Mouse (Mus musculus) Patski (cell line): ENCODE measurements around the gene Med13l. TPM values are rescaled to one million over a fixed set of nuclear protein-coding genes. Genes with fewer than 3 reads are reported as not detected.

Experiments used
- ATAC-seq: fragments of 100-300 bp; one replicate; pipeline ENCODE4 v1.8.0; 2021
- CTCF ChIA-PET: fragments of 350-600 bp; sonication (Branson Sonifier 250); formaldehyde crosslinking; loops from one replicate; lab custom pipeline; 2022; ENCODE audit warnings: inconsistent platforms; lab: Charles Lee
- POLR2A ChIA-PET: fragments of 350-600 bp; sonication (Branson Sonifier 250); formaldehyde crosslinking; loops from one replicate; lab custom pipeline; 2022; ENCODE audit warnings: antibody characterized with exemption, inconsistent platforms; lab: Charles Lee
- DNase-seq: peaks from one replicate; pipeline ENCODE4 v3.0.0-alpha.2; 2011; ENCODE audit warnings: low read depth, low spot score
- H3K27me3 ChIP-seq: fragments of 371-371 bp; one replicate; pipeline ENCODE4 v1.5.1; 2021
- CTCF ChIP-seq: fragments of 100-300 bp; IDR thresholded peaks from one replicate; pipeline ENCODE4 v1.5.1; 2021
- in situ Hi-C: fragments of 300-500 bp; cut with MboI; formaldehyde crosslinking; loops from 3 replicates; pipeline ENCODE4 v1.11.1; 2018; ENCODE audit warnings: low pct_unique_long_range_greater_than_20kb, mixed read lengths
- polyA plus RNA-seq: library from polyadenylated mRNA; unstranded; gene quantifications from one replicate; pipeline ENCODE4 v1.2.3, GENCODE M21; 2021

The Med13l gene
- polyA plus RNA-seq, 1 experiment from 2014 or later = 35.3 TPM

DNA sequence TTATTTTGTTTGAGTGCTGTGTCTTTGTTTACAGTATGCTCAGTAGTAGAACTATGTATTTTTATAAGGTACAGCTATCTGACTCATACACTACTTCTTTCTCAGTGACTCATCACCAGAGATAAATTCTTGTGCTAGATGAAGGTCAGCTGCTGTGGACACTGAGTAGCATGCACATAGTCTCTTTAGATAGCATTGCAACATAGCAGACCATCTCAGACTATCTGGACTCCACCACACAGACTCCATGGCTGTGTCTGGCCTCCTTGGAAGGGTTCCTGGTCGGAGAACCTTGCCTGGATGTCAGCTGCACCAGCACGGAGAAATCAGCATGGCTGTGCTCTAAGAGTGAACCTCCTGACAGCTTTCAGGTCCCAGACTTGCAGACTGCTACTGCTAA lies 99.2 kb downstream of the Med13l start:
- ChIA-PET CTCF (interaction anchor here (1.0 to 3.5 kb wide), 4 partner anchors 10 to 390 kb away, joined by 3 to 11 read pairs (median 4); no protein-coding TSS in a partner anchor), POLR2A (interaction anchor here (1.0 to 1.1 kb wide), 2 partner anchors 23 to 49 kb away, joined by 3 read pairs; no protein-coding TSS in a partner anchor)
- H3K27me3 ChIP-seq = no peaks in the 10 kb centered on the region
- TF ChIP-seq CTCF = no peak
- in situ Hi-C loops = no loop called here
- DNase-seq (no peak), ATAC-seq (peak; percentile 81)

DNA sequence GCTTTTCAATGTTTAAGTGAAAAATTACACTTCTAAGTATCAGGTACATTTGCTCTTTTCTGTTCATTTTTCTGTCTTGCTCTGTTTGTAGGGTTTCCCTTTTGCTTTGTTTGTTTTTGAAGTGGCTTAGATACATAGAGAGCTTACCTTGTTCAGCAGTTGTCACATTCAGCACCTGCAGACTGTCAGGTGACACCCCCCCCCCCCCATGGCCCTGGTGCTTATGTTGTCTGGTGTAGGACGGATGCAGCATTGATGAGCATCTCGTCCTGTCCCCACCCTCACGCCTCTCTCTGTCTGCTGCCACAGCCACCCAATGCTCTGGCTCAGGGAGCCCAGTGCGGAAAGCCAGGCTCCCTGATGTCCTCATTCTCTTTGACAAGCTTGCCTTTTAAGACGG lies 101.3 kb downstream of the Med13l start:
- ATAC-seq = no peak
- in situ Hi-C loops = no loop called here
- POLR2A ChIA-PET = interaction anchor here (0.6 kb wide), 1 partner anchor 12 kb away, joined by 3 read pairs; no protein-coding TSS in a partner anchor

DNA sequence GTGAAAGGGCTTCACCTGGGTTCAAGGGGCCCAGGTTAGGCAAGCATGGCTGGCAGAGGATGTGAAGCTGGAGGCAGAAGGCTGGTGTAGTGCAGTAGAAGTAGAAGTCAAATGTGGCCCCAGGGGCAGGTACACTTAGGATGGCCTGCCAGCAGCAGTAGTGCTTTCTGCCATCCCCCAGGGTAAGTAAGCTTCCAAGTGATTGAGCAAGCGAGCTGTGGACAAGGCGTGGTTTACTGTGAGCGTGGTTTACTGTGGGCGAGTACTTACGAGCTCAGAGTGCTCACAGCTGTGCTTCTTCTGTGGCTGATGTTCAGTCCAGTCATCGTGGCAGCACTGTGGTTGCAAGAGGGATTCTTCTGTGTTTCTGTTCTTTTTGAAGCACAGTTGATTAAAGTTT lies 103.5 kb downstream of the Med13l start:
- POLR2A ChIA-PET = interaction anchor here (1.4 kb wide), 1 partner anchor 10 kb away, joined by 5 read pairs; no protein-coding TSS in a partner anchor
- peak; percentile 8 for ATAC-seq

More for the DNA sequence above, 101.3 kb downstream of the Med13l start:
- DNase-seq = no peak
- TF ChIP-seq CTCF = no peak
- CTCF ChIA-PET = no interaction called here
- H3K27me3 ChIP-seq = no peaks in the 10 kb centered on the region

DNA sequence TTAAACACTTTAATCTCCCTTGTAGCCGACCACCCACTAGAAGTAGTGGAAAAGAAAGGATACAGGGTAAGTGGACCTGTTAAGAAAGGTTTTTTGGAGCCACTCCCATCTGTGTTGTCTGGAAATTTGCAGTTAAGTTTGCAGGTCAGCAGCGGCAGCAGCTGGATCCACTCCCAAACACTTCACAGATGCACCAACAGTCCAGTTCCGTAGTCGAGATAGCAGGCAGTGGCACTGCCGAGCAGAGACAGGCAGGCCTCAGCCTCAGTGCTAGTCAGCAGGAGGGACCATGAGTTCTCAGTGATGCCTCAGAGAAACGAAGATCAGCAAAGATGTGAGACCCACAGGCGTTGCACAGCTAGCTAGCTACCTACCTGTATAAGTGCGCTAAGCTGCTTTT lies 104.5 kb downstream of the Med13l start:
- in situ Hi-C loops = no loop called here
- POLR2A ChIA-PET = interaction anchor here (1.2 kb wide), 1 partner anchor 82 kb away, joined by 3 read pairs; no protein-coding TSS in a partner anchor
- CTCF ChIA-PET = interaction anchor here (0.8 to 2.1 kb wide), 3 partner anchors 7 to 27 kb away, joined by 3 to 5 read pairs (median 4); no protein-coding TSS in a partner anchor
- no peak for ATAC-seq
- TF ChIP-seq CTCF = no peak
- DNase-seq = no peak
- H3K27me3 ChIP-seq = no peaks in the 10 kb centered on the region

More for the DNA sequence above, 103.5 kb downstream of the Med13l start:
- no peak for DNase-seq
- in situ Hi-C loops = no loop called here
- no peaks in the 10 kb centered on the region for H3K27me3 ChIP-seq
- TF ChIP-seq CTCF = no peak
- CTCF ChIA-PET = interaction anchor here (0.8 to 2.1 kb wide), 5 partner anchors 8 to 35 kb away, joined by 3 to 5 read pairs (median 4); no protein-coding TSS in a partner anchor

DNA sequence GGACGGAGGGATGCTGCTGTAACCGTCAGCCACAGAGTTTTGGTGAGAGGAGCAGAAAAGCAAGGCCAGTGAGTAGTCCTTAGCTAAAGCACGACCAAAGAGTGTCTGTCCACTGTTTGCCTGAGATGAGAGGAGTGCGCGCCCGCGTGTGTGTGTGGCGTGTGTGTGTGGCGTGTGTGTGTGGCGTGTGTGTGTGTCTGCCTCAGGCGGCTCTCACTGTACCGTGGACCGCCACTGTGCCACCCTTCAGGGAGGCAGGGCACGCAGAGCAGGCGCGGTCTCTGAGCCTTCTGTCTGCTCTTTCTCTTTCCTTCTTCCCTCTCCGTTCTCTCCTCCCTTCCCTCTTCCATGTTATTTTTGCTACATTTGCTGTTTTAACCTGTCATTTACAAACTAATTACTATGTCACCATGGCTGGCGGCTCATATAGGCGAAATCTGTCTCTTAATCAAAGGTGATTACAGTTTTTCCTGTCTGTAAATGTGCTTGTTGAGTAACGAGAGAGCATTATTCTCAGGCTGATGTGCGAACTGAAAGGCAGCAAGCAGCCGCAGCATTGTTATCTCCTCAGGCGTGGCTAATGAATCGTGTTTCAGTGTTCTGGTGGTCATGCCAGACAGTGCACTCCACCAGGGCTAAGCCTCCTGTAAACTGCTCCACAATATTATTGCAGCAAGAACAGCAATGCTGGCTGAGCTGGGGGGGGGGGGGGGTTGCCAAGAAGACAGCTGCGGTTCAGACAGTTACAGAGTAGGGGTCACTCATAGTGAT lies 106.1 kb downstream of the Med13l start:
- no peak for TF ChIP-seq CTCF
- POLR2A ChIA-PET = no interaction called here
- no peaks in the 10 kb centered on the region for H3K27me3 ChIP-seq
- ATAC-seq (peak; percentile 88), DNase-seq (peak; percentile 44)
- in situ Hi-C loops = no loop called here
- CTCF ChIA-PET = interaction anchor here (1.0 to 1.4 kb wide), 2 partner anchors 9 to 72 kb away, joined by 3 to 4 read pairs; no protein-coding TSS in a partner anchor

DNA sequence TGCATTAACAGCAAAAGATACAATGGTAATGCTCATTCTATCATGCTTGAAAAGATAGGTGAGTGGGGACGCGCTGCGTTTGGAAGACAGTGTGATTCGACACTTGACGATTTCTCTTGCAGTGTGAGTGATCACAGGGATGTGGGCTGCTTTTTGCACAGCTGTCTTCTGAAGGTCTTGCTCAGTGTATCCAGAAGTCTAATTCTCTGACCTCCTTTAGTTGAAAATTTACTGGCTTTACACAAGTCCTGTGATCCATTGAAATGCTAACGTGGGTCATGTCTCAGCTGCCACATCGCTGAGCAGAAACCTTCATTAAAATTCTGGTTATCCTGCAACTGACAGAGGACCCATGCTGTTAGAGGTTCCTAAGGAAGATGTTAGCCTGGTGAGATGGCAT lies 107.4 kb downstream of the Med13l start:
- in situ Hi-C loops = no loop called here
- no peak for TF ChIP-seq CTCF
- no peaks in the 10 kb centered on the region for H3K27me3 ChIP-seq
- ATAC-seq = no peak
- ChIA-PET CTCF (interaction anchor here (1.4 kb wide), 1 partner anchor 8 kb away, joined by 4 read pairs; no protein-coding TSS in a partner anchor), POLR2A (no interaction called here)
- DNase-seq = no peak

DNA sequence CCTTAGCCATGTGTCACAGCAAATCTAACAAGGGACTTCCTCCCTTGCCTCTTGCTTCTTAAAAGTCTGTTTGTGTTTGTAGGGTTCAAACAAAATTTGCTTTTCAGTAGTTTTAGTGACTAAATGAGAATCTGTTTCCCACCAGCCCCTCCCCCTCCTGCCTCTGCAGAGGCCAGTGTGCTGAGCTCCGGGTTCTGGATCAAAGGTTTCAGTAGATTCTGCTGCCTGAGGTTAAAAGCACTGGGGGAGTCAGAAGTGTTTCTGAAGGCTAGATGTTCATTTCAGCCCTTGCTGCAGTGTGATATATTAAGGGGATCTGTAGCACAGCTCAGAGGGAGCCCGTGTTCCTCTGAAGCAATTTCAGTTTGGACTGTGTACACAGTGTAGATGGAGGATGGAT lies 108.5 kb downstream of the Med13l start:
- H3K27me3 ChIP-seq = no peaks in the 10 kb centered on the region
- ATAC-seq (no peak), DNase-seq (no peak)
- in situ Hi-C loops = no loop called here
- ChIA-PET POLR2A (no interaction called here), CTCF (interaction anchor here (3.3 kb wide), 1 partner anchor 10 kb away, joined by 11 read pairs; no protein-coding TSS in a partner anchor)
- TF ChIP-seq CTCF = no peak

DNA sequence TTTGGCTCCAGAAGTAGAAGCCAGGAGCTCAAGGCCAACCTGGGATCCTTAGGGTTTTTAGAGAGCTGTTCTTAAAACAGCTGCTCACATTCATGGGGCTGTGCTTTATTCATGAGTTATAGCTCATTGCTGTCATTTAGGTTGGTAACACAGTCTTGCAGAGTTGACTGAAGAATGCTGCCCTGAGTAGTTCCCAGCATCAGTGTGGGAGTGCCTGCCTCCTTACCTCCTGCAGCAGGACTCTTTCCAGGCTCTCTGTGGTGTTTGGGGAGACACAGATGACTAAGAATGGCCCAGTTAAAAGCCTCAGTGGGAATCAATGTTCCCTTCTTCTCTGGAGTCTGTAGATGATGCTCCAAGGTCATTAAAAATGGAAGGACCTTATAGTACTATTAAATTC lies 111.6 kb downstream of the Med13l start:
- in situ Hi-C loops = no loop called here
- POLR2A ChIA-PET = interaction anchor here (1.0 kb wide), 1 partner anchor 16 kb away, joined by 3 read pairs; no protein-coding TSS in a partner anchor

DNA sequence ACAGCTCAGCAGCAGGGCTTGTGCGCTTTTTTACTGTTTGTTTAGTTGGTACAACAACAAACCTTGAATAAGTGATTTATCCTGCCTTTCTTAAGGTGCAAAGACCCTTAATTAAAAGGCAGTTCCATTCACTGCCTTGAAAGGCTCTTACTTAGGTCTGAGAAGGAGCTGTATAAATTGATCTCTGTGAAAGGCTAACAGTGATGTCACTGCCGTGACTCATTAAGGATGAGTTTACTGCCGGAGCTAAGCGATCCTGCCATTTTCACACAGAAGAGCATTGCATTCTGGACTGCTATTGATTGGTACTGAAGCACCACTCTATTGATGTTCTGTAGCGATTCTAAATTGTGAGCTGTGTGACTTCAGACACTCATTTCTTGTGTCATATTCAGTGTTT lies 113.4 kb downstream of the Med13l start:
- DNase-seq = no peak
- ATAC-seq = no peak
- H3K27me3 ChIP-seq = no peaks in the 10 kb centered on the region
- POLR2A ChIA-PET = interaction anchor here (0.6 kb wide), 1 partner anchor 12 kb away, joined by 3 read pairs; no protein-coding TSS in a partner anchor
- in situ Hi-C loops = no loop called here
- CTCF ChIA-PET = interaction anchor here (1.1 to 2.3 kb wide), 3 partner anchors 25 to 79 kb away, joined by 3 to 8 read pairs (median 3); no protein-coding TSS in a partner anchor
- TF ChIP-seq CTCF = no peak

More for the DNA sequence above, 111.6 kb downstream of the Med13l start:
- CTCF ChIA-PET = interaction anchor here (0.8 to 2.3 kb wide), 8 partner anchors 8 to 89 kb away, joined by 3 to 8 read pairs (median 3); no protein-coding TSS in a partner anchor
- DNase-seq (no peak), ATAC-seq (no peak)
- TF ChIP-seq CTCF = no peak
- H3K27me3 ChIP-seq = no peaks in the 10 kb centered on the region

DNA sequence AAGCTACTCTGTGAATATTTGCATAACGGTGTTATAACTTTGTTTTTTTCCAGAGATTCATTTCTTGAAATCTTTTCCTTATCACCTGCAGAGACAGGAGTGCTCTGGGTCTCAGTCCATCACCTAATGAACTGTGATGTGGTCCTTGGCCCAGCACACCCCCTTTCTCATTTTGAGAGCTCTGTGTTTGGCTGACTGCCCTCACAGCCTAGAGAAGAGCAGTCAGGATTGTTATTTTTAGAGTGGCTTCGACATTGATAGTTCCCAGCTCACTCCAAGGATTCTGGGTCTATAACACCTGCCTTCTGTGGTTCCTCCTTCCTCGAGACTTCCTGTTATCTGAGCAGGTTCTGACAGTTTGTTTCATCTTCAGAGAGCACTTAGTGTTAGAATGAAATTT lies 113.8 kb downstream of the Med13l start:
- ChIA-PET POLR2A (interaction anchor here (0.6 kb wide), 1 partner anchor 12 kb away, joined by 3 read pairs; no protein-coding TSS in a partner anchor), CTCF (interaction anchor here (1.1 to 2.3 kb wide), 3 partner anchors 25 to 79 kb away, joined by 3 to 8 read pairs (median 3); no protein-coding TSS in a partner anchor)
- no peak for ATAC-seq
- DNase-seq = no peak
- no peaks in the 10 kb centered on the region for H3K27me3 ChIP-seq
- TF ChIP-seq CTCF = no peak
- in situ Hi-C loops = no loop called here
